Mouse (Mus musculus): Measurements from ENCODE around the gene AI837181. TPM values are rescaled to one million over a fixed set of nuclear protein-coding genes. Genes with fewer than 3 reads are reported as not detected.

AI837181 gene
- total RNA-seq, 2 experiments from 2014 or later: 55.7 to 57.5 TPM

- DNase-seq (ENCODE audit: low spot score in 2 of 2): no peak
Observed at GRCm38 (mm10) chr19:5468374-5468773, 43.4 kb downstream of the AI837181 start, which contains the start of gene Ctsw. Gene Ctsw (minus strand): TSS chr19:5468507.

- no peak for DNase-seq (ENCODE audit: low spot score in 2 of 2)
Observed at GRCm38 (mm10) chr19:5471846-5472245, 46.9 kb downstream of the AI837181 start.

- DNase-seq (ENCODE audit: low spot score in 2 of 2): no peak
Observed at GRCm38 (mm10) chr19:5472857-5473256, 47.9 kb downstream of the AI837181 start.

- DNase-seq (ENCODE audit: low spot score in 2 of 2): peak; percentile 57 to 77
Observed at GRCm38 (mm10) chr19:5473720-5474119, 48.8 kb downstream of the AI837181 start, which contains the start of gene Efemp2. Gene Efemp2 (plus strand): TSS chr19:5473954.

GRCm38 (mm10) chr19:5474281-5475068 is 49.5 kb downstream of the AI837181 start:
- DNase-seq (ENCODE audit: low spot score in 2 of 2): peak in 1 of 2 experiments; percentile 55

GRCm38 (mm10) chr19:5475069-5475714 is 50.2 kb downstream of the AI837181 start:
- peak in 1 of 2 experiments; percentile 37 for DNase-seq (ENCODE audit: low spot score in 2 of 2)

Other genes starting within 250 kb of the AI837181 start
- gene Pacs1, start 152.0 kb upstream of the AI837181 start, total RNA-seq (2021): 10 to 100 TPM; 71.2 to 73.5 TPM
- gene Sf3b2, start 129.7 kb upstream of the AI837181 start, total RNA-seq (2021): 100 to 1,000 TPM; 197 to 198 TPM
- 100 to 1,000 TPM; 104 to 111 TPM for gene Gal3st3, start 126.8 kb upstream of the AI837181 start, total RNA-seq (2021)
- not detected for gene Catsper1, start 89.4 kb upstream of the AI837181 start, total RNA-seq (2021)
- gene Cst6, start 75.6 kb upstream of the AI837181 start, total RNA-seq (2021): 1 to 10 TPM; 5.4 to 7.4 TPM
- 10 to 100 TPM; 25.9 to 28.3 TPM for gene Eif1ad, start 58.4 kb upstream of the AI837181 start, total RNA-seq (2021)
- gene Banf1, start 58.0 kb upstream of the AI837181 start, total RNA-seq (2021): 100 to 1,000 TPM; 110 to 114 TPM
- gene Sart1, start 36.4 kb upstream of the AI837181 start, total RNA-seq (2021): 10 to 100 TPM; 84.3 to 95.6 TPM
- gene Tsga10ip, start 22.6 kb upstream of the AI837181 start, total RNA-seq (2021): under 1 TPM in 1 of 2 experiments, not detected in 1; 0.85 TPM
- gene Drap1, start 165 bp upstream of the AI837181 start, total RNA-seq (2021): 100 to 1,000 TPM; 234 to 244 TPM
- not detected for gene Fosl1, start 22.4 kb downstream of the AI837181 start, total RNA-seq (2021)
- 10 to 100 TPM; 26.4 to 32.9 TPM for gene Ccdc85b, start 32.8 kb downstream of the AI837181 start, total RNA-seq (2021)
- gene Fibp, start 35.5 kb downstream of the AI837181 start, total RNA-seq (2021): 100 to 1,000 TPM in 1 of 2 experiments, 10 to 100 TPM in 1; 83.7 to 108 TPM
- 1 to 10 TPM; 2.6 to 2.9 TPM for gene Ctsw, start 43.4 kb downstream of the AI837181 start, total RNA-seq (2021)
- 10 to 100 TPM; 18.4 to 19.6 TPM for gene Efemp2, start 48.8 kb downstream of the AI837181 start, total RNA-seq (2021)
- gene Mus81, start 63.3 kb downstream of the AI837181 start, total RNA-seq (2021): 10 to 100 TPM; 34.2 to 40.9 TPM
- 1,000 to 10,000 TPM; 1,802 to 1,826 TPM for gene Cfl1, start 65.3 kb downstream of the AI837181 start, total RNA-seq (2021)
- 1 to 10 TPM; 5.6 to 9.8 TPM for gene 1700020D05Rik, start 78.6 kb downstream of the AI837181 start, total RNA-seq (2021)
- gene Snx32, start 85.4 kb downstream of the AI837181 start, total RNA-seq (2021): 10 to 100 TPM; 63.1 to 66.2 TPM
- not detected for gene Ovol1, start 135.5 kb downstream of the AI837181 start, total RNA-seq (2021)
- 1 to 10 TPM; 8.6 to 8.8 TPM for gene Ap5b1, start 142.9 kb downstream of the AI837181 start, total RNA-seq (2021)
- 10 to 100 TPM; 70.8 to 73.5 TPM for gene Rnaseh2c, start 176.7 kb downstream of the AI837181 start, total RNA-seq (2021)
- 10 to 100 TPM; 69.7 to 87.5 TPM for gene Kat5, start 185.1 kb downstream of the AI837181 start, total RNA-seq (2021)
- 10 to 100 TPM; 24.4 to 24.7 TPM for gene Rela, start 212.3 kb downstream of the AI837181 start, total RNA-seq (2021)
- gene Sipa1, start 238.6 kb downstream of the AI837181 start, total RNA-seq (2021): 10 to 100 TPM; 30.0 to 34.2 TPM

Measured in layer of hippocampus, postnatal 10 days (tissue).